Mouse (Mus musculus): ENCODE data around the gene Tex19.1. TPM values are rescaled to one million over a fixed set of nuclear protein-coding genes. Genes with fewer than 3 reads are reported as not detected.

Tex19.1 gene
- total and polyA plus RNA-seq, 3 experiments, result 0.57 to 0.95 TPM; not detected in 1

GRCm38 (mm10) chr11:121160636-121161346 is 14.8 kb downstream of the Tex19.1 start:
- Histone ChIP-seq H3K4me2 (ENCODE audit: insufficient read depth, low read depth, poor library complexity, severe bottlenecking) (no peak overlapping the region), H3K36me3 (replicated peaks in 1 of 2; ENCODE audit: control insufficient read depth in 1 of 2, insufficient read depth in 1 of 2, low read length in 1 of 2) (no peaks in the 10 kb centered on the region)
- dilution Hi-C loops (cut with MboI; ENCODE audit: extremely low pct_ligation_motif_present, extremely low pct_unique_long_range_greater_than_20kb, low sequenced_read_pairs), result no loop called here

GRCm38 (mm10) chr11:121163751-121164150 is 17.8 kb downstream of the Tex19.1 start:
- no peaks in the 10 kb centered on the region for H3K4me1 ChIP-seq (ENCODE audit: control insufficient read depth in 1 of 2, insufficient read depth in 2 of 2)
- no peak for DNase-seq (ENCODE audit: extremely low read depth)
- H3K79me2 ChIP-seq (replicated peaks; ENCODE audit: control insufficient read depth, extremely low read depth, insufficient read depth, poor library complexity, severe bottlenecking), result no peaks in the 10 kb centered on the region
- H3K27ac ChIP-seq (ENCODE audit: insufficient read depth, low read depth), result no peak overlapping the region
- H3K27me3 ChIP-seq (replicated peaks), result peaks cover 8% of the 10 kb centered on the region
- no peaks in the 10 kb centered on the region for H3K36me3 ChIP-seq (replicated peaks in 1 of 2; ENCODE audit: control insufficient read depth in 1 of 2, insufficient read depth in 1 of 2, low read length in 1 of 2)
- H3K9me3 ChIP-seq (replicated peaks; ENCODE audit: low read length), result no peaks in the 10 kb centered on the region
- in situ Hi-C loops (cut with MboI; ENCODE audit: low pct_ligation_motif_present, low pct_unique_long_range_greater_than_20kb, low sequenced_read_pairs), result no loop called here
- dilution Hi-C loops (cut with MboI; ENCODE audit: extremely low pct_ligation_motif_present, extremely low pct_unique_long_range_greater_than_20kb, low sequenced_read_pairs), result no loop called here
- no peak overlapping the region for H3K4me3 ChIP-seq (replicated peaks in 1 of 3; ENCODE audit: low read depth in 2 of 3, low read length in 2 of 3, poor library complexity in 1 of 3)
- no peak for TF ChIP-seq TCF12 (IDR thresholded peaks at IDR 0.05; ENCODE audit: low read depth, low read length)
- no peak for TF ChIP-seq EP300 (IDR thresholded peaks at IDR 0.05; ENCODE audit: low read length)
- no peak for TF ChIP-seq NRF1 (IDR thresholded peaks at IDR 0.05; ENCODE audit: low read depth, low read length)
- H3K4me2 ChIP-seq (ENCODE audit: insufficient read depth, low read depth, poor library complexity, severe bottlenecking), result no peak overlapping the region
- H3K9ac ChIP-seq (ENCODE audit: insufficient read depth, low read depth), result no peak overlapping the region

More at GRCm38 (mm10) chr11:121160636-121161346, 14.8 kb downstream of the Tex19.1 start:
- TF ChIP-seq ZMIZ1 (IDR thresholded peaks at IDR 0.05; ENCODE audit: low read depth, low read length) (no peak), CTCF (conservative IDR thresholded peaks at IDR 0.05 in 1 of 2, IDR thresholded peaks at IDR 0.05 in 1 of 2; ENCODE audit: low read depth in 2 of 2, low read length in 2 of 2) (no peak), SMC3 (IDR thresholded peaks at IDR 0.05; ENCODE audit: low read depth, low read length) (no peak), NELFE (IDR thresholded peaks at IDR 0.05; ENCODE audit: low read depth, low read length) (no peak), JUN (IDR thresholded peaks at IDR 0.05; ENCODE audit: insufficient read depth, low read depth, low read length) (no peak), MAX (IDR thresholded peaks at IDR 0.05; ENCODE audit: low read length) (no peak), MYC (IDR thresholded peaks at IDR 0.05; ENCODE audit: low read depth, low read length) (no peak), UBTF (IDR thresholded peaks at IDR 0.05; ENCODE audit: low read depth, low read length) (no peak), CHD2 (IDR thresholded peaks at IDR 0.05; ENCODE audit: low read length) (no peak), KAT2A (IDR thresholded peaks at IDR 0.05; ENCODE audit: insufficient replicate concordance, low read length) (no peak), CHD1 (IDR thresholded peaks at IDR 0.05; ENCODE audit: low read depth, low read length) (no peak), MAFK (IDR thresholded peaks at IDR 0.05; ENCODE audit: insufficient replicate concordance, low read length) (no peak)
- Histone ChIP-seq H3K4me3 (replicated peaks in 1 of 3; ENCODE audit: low read depth in 2 of 3, low read length in 2 of 3, poor library complexity in 1 of 3) (no peak overlapping the region), H3K27me3 (replicated peaks) (peaks cover 3% of the 10 kb centered on the region), H3K79me2 (replicated peaks; ENCODE audit: control insufficient read depth, extremely low read depth, insufficient read depth, poor library complexity, severe bottlenecking) (no peaks in the 10 kb centered on the region), H3K9me3 (replicated peaks; ENCODE audit: low read length) (no peaks in the 10 kb centered on the region), H3K9ac (ENCODE audit: insufficient read depth, low read depth) (no peak overlapping the region), H3K4me1 (ENCODE audit: control insufficient read depth in 1 of 2, insufficient read depth in 2 of 2) (no peaks in the 10 kb centered on the region), H3K27ac (ENCODE audit: insufficient read depth, low read depth) (no peak overlapping the region)
- DNase-seq (ENCODE audit: extremely low read depth), result no peak
- in situ Hi-C loops (cut with MboI; ENCODE audit: low pct_ligation_motif_present, low pct_unique_long_range_greater_than_20kb, low sequenced_read_pairs), result no loop called here
